Mouse (Mus musculus): ENCODE results near the gene Popdc2. TPM values are rescaled to one million over a fixed set of nuclear protein-coding genes. Genes with fewer than 3 reads are reported as not detected.

Popdc2 gene
- total and polyA plus RNA-seq, 3 experiments = 17.5 to 45.4 TPM; not detected in 1

- Histone ChIP-seq H3K4me3 (ENCODE audit: control insufficient read depth in 1 of 2, insufficient read depth in 1 of 2, low read depth in 2 of 2, low read length in 2 of 2) (no peak overlapping the region), H3K9ac (ENCODE audit: control insufficient read depth, low read depth, low read length, poor library complexity, severe bottlenecking) (no peak overlapping the region), H3K27ac (ENCODE audit: control insufficient read depth, low read depth, low read length) (no peak overlapping the region), H3K4me1 (ENCODE audit: control insufficient read depth in 1 of 2, insufficient read depth in 2 of 2, low read length in 2 of 2) (peaks cover 14 to 39% of the 10 kb centered on the region in 2 experiments), H3K36me3 (ENCODE audit: control insufficient read depth in 1 of 2, insufficient read depth in 2 of 2, low read length in 2 of 2) (peaks cover 3 to 32% of the 10 kb centered on the region in 2 experiments; a peak in 3 of 4 replicates), H3K79me2 (ENCODE audit: control insufficient read depth, insufficient read depth, low read length, poor library complexity) (peaks cover 25% of the 10 kb centered on the region), H3K27me3 (ENCODE audit: control insufficient read depth in 1 of 2, insufficient read depth in 2 of 2, low read length in 2 of 2) (no peaks in the 10 kb centered on the region), H3K9me3 (replicated peaks; ENCODE audit: insufficient read depth, low read length) (no peaks in the 10 kb centered on the region)
- DNase-seq (ENCODE audit: low read depth, low spot score) = no peak
- TF ChIP-seq HCFC1 (IDR thresholded peaks at IDR 0.05; ENCODE audit: low read depth, low read length) = no peak
- no peak for TF ChIP-seq TAL1 (IDR thresholded peaks at IDR 0.05; ENCODE audit: low read length)
- TF ChIP-seq RAD21 (IDR thresholded peaks at IDR 0.05; ENCODE audit: low read depth, low read length) = no peak
These were observed 14.3 kb downstream of the Popdc2 start for GRCm38 (mm10) chr16:38376163-38376840.

- no peak overlapping the region for H3K27ac ChIP-seq (ENCODE audit: control insufficient read depth, low read depth, low read length)
- peaks cover 3 to 31% of the 10 kb centered on the region in 2 experiments; a peak in 3 of 4 replicates for H3K36me3 ChIP-seq (ENCODE audit: control insufficient read depth in 1 of 2, insufficient read depth in 2 of 2, low read length in 2 of 2)
These were observed 14.8 kb downstream of the Popdc2 start for GRCm38 (mm10) chr16:38376841-38377249.

DNA sequence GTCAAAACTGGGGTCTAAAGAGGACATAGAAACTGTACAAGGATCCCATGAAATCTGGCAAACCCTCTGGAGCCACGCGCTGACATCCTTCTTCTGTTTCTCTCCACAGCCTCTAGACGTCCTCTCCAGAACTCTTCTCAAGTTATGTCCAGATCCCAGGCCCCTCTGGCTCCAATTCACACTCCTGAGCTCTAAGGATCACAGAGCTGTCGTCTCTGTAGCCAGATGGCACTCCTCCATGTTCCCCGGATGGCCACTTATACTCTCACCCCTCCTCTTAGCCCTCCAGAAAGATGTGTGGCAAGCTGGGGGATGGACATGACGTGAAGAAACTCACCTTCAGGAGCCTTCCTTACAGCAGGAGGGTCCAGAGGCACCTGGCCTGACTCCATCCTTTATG is 15.5 kb downstream of the Popdc2 start:
- Histone ChIP-seq H3K27ac (ENCODE audit: control insufficient read depth, low read depth, low read length) (no peak overlapping the region), H3K4me1 (ENCODE audit: control insufficient read depth in 1 of 2, insufficient read depth in 2 of 2, low read length in 2 of 2) (peaks cover 14 to 38% of the 10 kb centered on the region in 2 experiments)

More at GRCm38 (mm10) chr16:38376841-38377249, 14.8 kb downstream of the Popdc2 start:
- Histone ChIP-seq H3K4me3 (ENCODE audit: control insufficient read depth in 1 of 2, insufficient read depth in 1 of 2, low read depth in 2 of 2, low read length in 2 of 2) (no peak overlapping the region), H3K27me3 (ENCODE audit: control insufficient read depth in 1 of 2, insufficient read depth in 2 of 2, low read length in 2 of 2) (no peaks in the 10 kb centered on the region), H3K4me1 (ENCODE audit: control insufficient read depth in 1 of 2, insufficient read depth in 2 of 2, low read length in 2 of 2) (peaks cover 14 to 38% of the 10 kb centered on the region in 2 experiments), H3K79me2 (ENCODE audit: control insufficient read depth, insufficient read depth, low read length, poor library complexity) (peaks cover 25% of the 10 kb centered on the region), H3K9me3 (replicated peaks; ENCODE audit: insufficient read depth, low read length) (no peaks in the 10 kb centered on the region), H3K9ac (ENCODE audit: control insufficient read depth, low read depth, low read length, poor library complexity, severe bottlenecking) (no peak overlapping the region)
- TF ChIP-seq EP300 (IDR thresholded peaks at IDR 0.05; ENCODE audit: low read depth in 1 of 2, low read length in 2 of 2) = no peak
- TF ChIP-seq TBP (IDR thresholded peaks at IDR 0.05; ENCODE audit: low read depth, low read length) = no peak
- TF ChIP-seq ZMIZ1 (IDR thresholded peaks at IDR 0.05; ENCODE audit: low read depth, low read length) = no peak
- TF ChIP-seq JUND (IDR thresholded peaks at IDR 0.05; ENCODE audit: low read depth, low read length) = no peak
- no peak for TF ChIP-seq ZKSCAN1 (IDR thresholded peaks at IDR 0.05; ENCODE audit: low read depth, low read length)
- no peak for DNase-seq (ENCODE audit: low read depth, low spot score)

More for the DNA sequence above, 15.5 kb downstream of the Popdc2 start:
- H3K9me3 ChIP-seq (replicated peaks; ENCODE audit: insufficient read depth, low read length) = no peaks in the 10 kb centered on the region
- TF ChIP-seq ZMIZ1 (IDR thresholded peaks at IDR 0.05; ENCODE audit: low read depth, low read length) (no peak), TAL1 (IDR thresholded peaks at IDR 0.05; ENCODE audit: low read length) (no peak), ZNF384 (IDR thresholded peaks at IDR 0.05; ENCODE audit: low read depth, low read length) (no peak), GATA1 (IDR thresholded peaks at IDR 0.05; ENCODE audit: low read depth, low read length) (no peak), TCF12 (IDR thresholded peaks at IDR 0.05; ENCODE audit: low read depth, low read length) (no peak), KAT2A (conservative IDR thresholded peaks at IDR 0.05; ENCODE audit: low read depth, low read length) (no peak), CHD1 (IDR thresholded peaks at IDR 0.05; ENCODE audit: low read depth, low read length) (no peak), ETS1 (IDR thresholded peaks at IDR 0.05; ENCODE audit: low read depth, low read length) (no peak), E2F4 (IDR thresholded peaks at IDR 0.05; ENCODE audit: borderline replicate concordance, low read depth, low read length) (no peak), POLR2AphosphoS5 (IDR thresholded peaks at IDR 0.05; ENCODE audit: borderline replicate concordance, low read depth, low read length) (no peak), POLR2AphosphoS2 (IDR thresholded peaks at IDR 0.05; ENCODE audit: low read length) (no peak), USF1 (IDR thresholded peaks at IDR 0.05; ENCODE audit: low read depth, low read length) (no peak), GABPA (IDR thresholded peaks at IDR 0.05; ENCODE audit: low read depth, low read length) (no peak), MAFK (IDR thresholded peaks at IDR 0.05; ENCODE audit: borderline replicate concordance, low read depth, low read length) (no peak), RAD21 (IDR thresholded peaks at IDR 0.05; ENCODE audit: low read depth, low read length) (no peak), ELF1 (IDR thresholded peaks at IDR 0.05; ENCODE audit: low read depth, low read length) (no peak), MAX (IDR thresholded peaks at IDR 0.05; ENCODE audit: low read length) (no peak), NELFE (IDR thresholded peaks at IDR 0.05; ENCODE audit: low read depth, low read length) (no peak)
- H3K79me2 ChIP-seq (ENCODE audit: control insufficient read depth, insufficient read depth, low read length, poor library complexity) = peaks cover 22% of the 10 kb centered on the region
- DNase-seq (ENCODE audit: low read depth, low spot score) = no peak
- no peak overlapping the region for H3K9ac ChIP-seq (ENCODE audit: control insufficient read depth, low read depth, low read length, poor library complexity, severe bottlenecking)
- peaks cover 3 to 31% of the 10 kb centered on the region in 2 experiments; a peak in 3 of 4 replicates for H3K36me3 ChIP-seq (ENCODE audit: control insufficient read depth in 1 of 2, insufficient read depth in 2 of 2, low read length in 2 of 2)
- no peaks in the 10 kb centered on the region for H3K27me3 ChIP-seq (ENCODE audit: control insufficient read depth in 1 of 2, insufficient read depth in 2 of 2, low read length in 2 of 2)
- no peak overlapping the region for H3K4me3 ChIP-seq (ENCODE audit: control insufficient read depth in 1 of 2, insufficient read depth in 1 of 2, low read depth in 2 of 2, low read length in 2 of 2)
